Mouse (Mus musculus) frontal cortex, adult (tissue): ENCODE data around the gene Acss2.
"Not testable (repeated sequence)": the region's sequence is repeated elsewhere in the genome, so short reads cannot be mapped to it uniquely, and the experiment has no call there.

Experiments used
- ATAC-seq: cut with Nextera tagmentation; 2 replicates; pipeline ENCODE4 v1.9.2; 2017; ENCODE audit warnings: mild to moderate bottlenecking, moderate library complexity, mixed read lengths; ENCODE audit not compliant: low TSS enrichment

The Acss2 gene

DNA sequence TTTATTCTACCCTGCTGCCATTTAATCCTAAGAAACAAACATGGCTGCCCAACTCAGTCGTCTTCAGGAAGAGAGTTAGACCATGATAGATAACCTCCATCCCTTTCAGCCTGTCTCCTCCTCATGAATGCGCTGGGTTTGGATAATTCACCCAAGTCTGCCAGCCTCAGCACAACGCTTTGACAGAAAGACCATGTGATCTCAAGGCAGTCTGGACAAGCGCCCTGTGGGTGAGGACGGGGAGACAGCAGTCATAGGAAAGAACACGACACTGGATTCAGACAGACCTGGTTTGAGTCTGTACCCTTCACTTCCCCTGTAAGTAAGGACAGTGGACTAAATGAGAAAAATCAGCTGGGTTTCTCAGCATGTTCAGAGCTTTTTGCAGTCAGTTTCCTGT lies 71.8 kb downstream of the Acss2 start:
- ATAC-seq = no peak

DNA sequence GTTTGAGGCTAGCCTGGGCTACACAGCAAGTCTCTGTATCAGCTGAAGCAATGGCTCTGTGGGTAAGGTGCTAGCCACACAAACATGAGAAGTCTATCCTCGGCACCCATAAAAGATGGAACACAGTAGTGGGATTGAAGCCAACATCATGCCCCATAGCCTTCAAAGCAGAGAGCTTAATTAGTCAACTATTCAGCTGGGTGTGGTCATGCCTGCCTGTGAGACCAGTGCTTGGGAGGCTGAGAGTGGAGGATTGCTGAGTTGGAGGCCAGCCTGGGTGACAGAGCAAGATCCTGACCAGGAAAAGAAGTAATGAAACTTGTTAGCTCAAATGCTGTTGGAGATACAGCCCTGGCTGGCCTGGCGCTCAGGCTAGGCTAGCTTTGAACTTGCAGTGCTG lies 73.1 kb downstream of the Acss2 start:
- no peak for ATAC-seq

DNA sequence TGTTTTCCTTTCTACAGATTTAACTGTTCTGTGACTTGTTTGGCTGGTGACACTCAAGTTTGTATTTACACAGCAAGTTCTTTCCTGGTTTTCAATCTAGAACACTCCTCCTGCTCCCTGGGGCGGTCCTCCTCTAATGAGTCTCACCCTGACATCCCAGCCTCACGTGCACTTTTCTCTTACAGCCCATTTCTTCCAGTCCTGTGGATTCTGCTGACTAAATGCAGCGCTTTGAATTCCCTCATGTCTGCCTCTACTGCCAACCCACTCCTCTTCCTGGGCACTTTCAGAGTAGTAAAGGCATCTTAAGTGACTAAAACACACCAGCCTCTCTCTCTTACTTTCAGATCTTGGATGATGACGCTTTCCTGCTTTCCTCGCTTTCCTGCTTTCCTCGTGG lies 73.9 kb downstream of the Acss2 start:
- ATAC-seq = no peak

DNA sequence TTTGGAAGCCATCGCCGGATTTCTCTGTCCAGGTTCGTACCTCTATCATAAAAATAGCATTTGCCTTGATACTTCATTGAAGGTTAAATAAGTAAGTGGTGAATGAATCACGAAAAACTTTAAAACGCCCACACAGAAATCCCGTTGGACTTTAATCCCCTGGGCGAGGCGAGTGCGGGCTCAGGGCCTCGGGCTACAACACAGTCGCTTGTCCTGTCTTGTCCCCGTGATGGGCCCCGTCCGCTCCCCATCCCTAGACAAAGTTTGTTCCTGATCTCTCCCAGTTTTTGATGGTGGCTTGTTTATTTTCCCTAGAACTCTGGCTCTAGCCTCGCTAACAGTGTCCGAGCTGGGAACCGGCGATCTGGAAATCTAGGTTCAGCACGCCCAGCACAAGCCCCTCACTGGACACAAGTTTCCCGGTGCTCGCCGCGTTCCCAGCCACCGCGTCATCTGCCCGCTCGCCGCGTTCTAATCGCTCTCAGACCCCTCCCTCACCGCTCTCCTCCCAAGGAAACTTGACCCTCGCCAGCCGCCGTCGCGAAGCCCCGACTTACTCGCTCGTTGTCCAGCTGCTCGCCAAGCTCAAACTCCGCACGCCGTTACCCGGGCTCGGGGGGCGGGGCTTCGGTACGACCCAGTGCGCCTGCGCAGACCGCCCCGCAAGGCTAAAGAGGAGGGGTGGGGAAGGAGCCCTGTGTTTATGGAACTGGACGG lies 74.5 kb downstream of the Acss2 start, which contains the start of gene Gss:
Gene Gss, minus strand, starts transcription at position 674 of the 717 bp plus-strand sequence.
- peak; percentile 81 for ATAC-seq

DNA sequence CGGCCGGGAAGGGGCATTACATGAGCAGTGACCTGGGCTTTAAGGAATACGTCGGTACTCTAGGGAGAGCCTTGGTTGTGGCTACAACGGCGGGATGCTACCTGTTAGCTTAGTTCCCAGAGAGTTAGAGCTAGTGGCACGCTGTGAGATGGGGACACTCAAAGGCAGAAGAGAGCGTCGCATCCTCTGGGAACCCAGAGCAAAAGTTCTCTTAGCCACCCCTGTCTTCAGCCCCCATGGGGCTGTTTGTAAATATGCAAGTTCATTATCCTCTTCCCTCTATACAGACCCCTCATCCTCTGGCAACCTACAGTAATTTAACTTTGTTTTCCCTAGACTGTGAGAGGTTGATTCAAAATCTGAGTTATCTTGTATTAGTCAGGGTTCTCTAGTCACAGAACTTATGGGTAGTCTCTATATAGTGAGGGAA lies 75.1 kb downstream of the Acss2 start:
- no peak for ATAC-seq

DNA sequence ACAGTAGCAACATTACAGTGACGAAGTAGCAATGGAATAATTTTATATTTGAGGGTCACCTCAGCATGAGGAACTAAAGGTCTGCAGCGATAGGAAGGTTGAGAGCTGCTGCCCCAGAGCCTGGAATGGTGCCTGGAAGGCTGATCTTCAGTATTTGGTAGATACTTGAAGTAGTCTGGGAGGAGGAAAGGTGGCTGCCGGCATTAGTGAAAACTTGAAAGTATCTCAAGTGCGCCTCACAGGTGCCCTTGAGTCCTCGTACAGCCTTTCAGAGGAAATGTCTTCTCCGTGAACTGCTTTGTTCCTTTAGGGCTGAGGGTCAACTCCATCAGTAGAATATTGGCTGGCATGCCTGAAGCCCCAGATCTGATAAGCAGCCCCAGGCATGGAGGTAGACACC lies 77.8 kb downstream of the Acss2 start:
- no peak for ATAC-seq

DNA sequence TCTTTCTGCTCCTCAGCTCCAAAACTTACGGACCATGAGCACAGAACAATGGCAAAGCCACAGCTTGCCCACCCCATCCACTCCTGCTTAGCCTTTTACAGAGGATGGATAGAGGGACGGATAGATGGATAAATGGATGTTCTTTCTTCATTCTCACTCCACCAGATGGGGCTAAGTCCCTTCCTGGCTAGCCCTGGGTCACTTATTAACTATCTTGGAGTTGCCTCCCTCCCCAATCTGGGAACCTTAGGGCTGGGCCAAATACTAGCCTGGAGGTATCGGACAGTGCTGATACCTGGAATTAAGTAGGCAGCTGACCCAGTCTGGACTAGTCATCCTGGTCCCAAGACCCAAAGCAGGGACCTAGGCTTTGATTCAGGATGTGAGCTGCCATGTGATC lies 86.0 kb downstream of the Acss2 start:
- ATAC-seq = no peak

DNA sequence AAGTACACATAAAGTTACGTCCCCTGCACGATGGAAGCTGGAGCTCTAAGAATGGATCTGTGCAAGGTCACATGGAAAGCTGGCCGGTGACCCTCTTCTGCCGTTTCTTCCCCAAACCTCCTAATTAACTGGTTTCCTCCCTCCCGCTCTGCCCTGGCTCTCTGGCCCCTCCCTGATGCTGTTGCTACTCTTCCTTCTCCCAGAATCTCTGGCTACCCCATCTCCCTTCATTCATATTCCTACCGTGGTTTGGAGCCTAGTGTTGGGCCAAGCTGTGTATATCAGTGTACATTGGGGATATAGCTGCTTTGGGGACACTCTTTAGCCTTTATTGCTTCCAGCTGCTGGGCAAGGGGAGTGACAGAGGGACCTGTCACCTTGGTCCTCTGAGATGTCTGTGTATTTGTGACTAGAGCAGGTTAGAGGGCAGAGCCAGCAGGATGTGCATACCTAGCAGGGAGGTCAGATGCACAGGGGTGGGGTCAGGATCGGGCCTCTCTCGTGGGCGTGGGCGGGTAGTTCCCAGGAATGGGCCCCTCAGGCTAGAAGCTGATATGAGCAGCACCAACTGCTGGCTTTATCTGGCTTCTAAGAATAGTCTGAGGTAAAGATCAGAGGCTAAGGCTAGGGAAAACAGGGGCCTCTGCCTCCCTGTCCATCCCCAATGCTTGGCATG lies 87.0 kb downstream of the Acss2 start:
- no peak for ATAC-seq

DNA sequence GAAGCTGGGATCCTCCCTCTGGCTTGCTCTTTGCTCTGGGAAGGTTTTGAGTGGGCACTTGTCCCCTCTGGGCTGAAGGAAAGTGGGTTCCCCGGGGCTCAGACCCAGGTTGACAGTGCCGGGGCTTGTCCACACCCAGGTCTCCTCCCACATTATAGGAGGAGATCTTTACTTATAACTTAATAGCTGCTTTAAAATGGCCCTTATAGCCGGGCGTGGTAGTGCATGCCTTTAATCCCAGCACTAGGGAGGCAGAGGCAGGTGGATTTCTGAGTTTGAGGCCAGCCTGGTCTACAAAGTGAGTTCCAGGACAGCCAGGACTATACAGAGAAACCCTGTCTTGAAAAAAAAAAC lies 87.5 kb downstream of the Acss2 start:
- not testable (repeated sequence) for ATAC-seq

DNA sequence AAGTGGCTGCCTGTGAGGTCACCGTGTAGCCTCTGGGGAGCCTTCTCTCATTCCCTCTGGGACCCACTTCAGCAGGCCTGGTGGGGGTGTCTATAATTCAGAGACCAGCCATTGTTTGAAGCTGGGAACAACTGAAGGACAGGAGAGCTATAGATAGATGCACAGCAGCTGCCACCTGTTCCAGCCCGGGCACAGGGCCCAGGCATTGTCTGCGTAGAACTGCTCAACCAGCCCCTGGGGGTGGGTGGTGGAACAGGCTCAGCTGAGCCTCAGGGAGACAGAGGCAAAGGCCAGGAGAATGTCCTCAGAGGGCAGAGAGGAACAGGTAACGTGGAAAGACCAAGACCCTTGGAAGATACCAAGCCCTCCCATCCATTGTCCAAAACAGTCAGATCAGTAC lies 88.6 kb downstream of the Acss2 start:
- peak; percentile 62 for ATAC-seq

DNA sequence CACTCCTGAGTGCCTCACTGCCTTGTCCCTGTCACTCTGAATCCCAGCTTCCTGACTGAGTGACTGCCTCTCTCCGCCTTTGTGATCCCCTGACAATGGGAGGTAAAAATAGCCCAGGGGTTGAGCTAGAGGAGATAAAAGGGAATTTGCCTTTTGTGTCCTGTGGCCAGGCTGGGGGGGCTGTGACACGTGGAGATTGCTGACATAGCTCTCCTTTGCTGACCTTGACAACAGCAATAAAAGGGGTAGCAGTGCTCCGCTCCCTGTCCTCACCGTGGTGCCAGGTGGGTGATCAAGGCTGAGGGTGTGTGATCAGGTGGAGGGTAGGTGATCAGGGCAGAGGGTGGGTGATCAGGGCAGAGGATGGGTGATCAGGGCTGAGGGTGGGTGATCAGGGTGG lies 93.2 kb downstream of the Acss2 start, which contains the start of gene Myh7b:
Gene Myh7b, plus strand, starts transcription at position 235 of the 400 bp plus-strand sequence.
- no peak for ATAC-seq

DNA sequence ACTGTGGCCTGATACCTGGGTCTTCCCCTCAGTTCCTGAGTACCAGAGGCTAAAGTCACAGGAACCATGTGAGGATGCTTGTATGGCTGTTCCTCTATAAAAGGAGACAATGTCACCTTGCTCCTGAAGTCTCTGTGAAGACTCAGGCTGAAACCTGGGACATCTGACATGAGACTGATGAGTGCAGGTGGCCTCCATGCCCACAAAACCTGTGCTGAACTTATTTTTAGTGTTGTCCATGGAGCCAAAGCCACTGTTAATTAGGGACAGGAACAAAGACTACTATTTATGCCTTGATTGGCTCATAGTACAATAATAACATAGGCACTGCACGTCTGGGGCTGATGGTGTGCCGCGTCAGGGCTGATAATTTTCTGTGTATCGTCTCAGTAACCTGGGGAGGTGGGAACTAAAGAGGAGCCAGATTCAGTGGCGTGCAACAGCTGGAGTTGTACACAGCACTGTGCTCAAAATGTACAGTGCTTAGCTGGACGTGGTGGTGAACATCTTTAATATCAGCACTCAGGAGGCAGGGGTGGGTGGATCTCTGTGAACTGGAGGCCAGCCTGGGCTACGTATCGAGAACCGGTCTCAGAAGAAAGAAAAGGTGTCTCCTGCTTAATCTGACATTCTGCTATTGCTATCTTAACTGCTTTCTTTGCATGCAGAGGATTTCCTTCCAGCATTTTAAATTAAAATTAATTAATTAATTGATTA lies 94.2 kb downstream of the Acss2 start:
- no peak for ATAC-seq

DNA sequence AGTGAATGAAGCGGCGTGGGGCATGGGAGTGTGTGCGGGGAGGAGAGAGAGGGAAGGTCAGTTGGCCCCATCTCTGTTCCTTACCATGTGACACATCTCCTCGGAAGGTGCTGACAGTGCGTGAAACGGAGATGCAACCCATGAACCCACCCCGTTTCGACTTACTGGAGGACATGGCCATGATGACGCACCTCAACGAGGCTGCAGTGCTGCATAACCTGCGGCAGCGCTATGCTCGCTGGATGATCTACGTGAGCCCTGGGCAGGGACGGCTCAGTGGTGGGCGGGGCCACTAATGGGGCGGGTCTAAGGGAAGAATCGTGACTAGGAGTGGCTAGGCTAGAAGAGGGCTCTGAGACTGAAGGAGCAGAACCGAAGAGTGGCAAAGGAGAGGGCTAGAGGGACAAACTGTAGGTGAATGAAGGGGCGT lies 95.6 kb downstream of the Acss2 start:
- ATAC-seq = peak; percentile 89

DNA sequence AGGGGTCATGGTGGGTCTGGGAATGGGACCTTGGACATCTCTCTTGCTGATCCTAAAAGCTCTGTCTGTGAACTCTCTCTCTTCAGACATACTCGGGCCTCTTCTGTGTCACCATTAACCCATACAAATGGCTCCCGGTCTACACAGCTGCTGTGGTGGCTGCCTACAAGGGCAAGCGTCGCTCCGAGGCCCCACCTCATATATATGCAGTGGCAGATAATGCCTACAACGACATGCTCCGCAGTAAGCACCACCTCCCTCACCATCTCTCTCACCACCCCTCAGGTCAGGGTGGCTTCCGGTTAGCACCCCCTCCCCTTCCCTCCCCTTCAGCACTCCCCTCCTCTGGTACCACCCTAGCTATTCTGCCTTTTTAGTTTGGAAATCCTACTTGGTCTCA lies 96.2 kb downstream of the Acss2 start:
- ATAC-seq = no peak

DNA sequence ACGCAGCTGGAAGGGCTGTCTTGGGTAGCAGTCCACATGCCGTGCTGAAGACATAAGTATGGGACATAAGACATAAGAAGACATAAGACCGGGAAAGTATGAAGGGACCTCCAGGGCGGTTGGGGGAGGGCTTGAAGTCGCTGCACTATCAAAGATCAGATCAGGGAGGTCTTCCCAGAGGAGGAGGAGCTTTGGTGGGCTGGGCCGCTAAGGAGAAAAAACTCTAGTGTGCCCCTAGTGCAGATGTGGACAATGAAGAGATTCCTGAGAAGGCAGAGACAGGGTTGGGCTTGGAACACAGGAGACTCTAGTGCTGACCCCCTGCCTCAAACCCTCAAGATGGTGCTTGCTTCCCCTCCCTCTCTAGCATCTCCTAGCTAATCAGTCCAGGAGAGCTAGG lies 99.2 kb downstream of the Acss2 start:
- ATAC-seq = no peak

DNA sequence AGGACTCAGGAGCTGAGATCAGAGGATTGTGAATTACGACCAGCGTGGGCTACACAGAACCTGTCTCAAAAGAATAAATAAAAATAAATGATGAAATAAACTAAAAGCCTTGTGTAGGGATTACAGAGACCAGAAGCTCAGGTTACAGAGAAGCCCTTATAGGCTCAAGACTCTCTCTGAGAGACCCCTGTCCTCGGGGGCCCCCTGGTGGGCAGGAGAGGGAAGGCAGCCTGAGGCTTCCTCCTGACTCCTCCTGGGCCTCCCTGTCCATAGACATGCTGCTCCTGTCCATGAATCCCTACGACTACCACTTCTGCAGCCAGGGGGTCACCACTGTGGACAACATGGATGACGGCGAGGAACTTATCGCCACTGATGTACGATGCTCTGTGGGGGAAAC lies 102.1 kb downstream of the Acss2 start:
- ATAC-seq = peak; percentile 75

DNA sequence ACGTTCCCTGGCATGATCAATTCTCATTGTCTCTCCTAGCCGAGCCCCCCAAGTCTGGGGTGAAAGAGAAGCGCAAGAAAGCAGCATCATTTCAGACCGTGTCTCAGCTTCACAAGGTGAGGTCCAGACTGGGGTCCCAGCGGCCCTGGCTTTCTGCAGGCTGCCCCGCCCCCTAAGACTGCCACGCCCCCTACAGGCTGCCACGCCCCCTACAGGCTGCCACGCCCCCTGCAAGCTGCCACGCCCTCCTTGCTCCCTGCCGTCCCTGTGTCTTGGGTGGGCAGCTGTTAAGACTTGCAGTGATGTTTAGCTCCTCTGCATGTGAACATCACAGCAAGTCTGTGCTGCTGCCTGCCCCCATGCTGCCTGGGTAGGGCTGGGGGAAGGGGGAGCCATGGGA lies 104.9 kb downstream of the Acss2 start:
- ATAC-seq = no peak

DNA sequence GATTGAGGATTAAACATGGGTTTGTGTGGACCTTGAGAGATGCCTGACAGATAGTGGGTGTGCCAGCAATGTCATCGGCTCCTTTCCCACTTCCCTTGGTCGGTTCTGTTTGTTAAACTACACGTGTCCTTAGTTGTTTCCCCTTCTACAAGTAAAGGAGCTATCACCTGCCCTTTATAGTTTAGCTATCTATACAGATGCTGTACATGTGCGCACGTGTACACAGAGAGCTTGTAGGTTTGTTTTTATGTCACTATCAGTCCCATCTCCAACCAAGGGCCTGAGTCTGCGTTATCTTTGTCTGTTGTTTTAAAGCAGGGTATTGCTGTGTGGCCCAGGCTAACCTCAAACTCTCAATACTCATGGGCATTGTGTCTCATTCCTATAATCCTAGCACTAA lies 106.2 kb downstream of the Acss2 start:
- ATAC-seq = no peak

DNA sequence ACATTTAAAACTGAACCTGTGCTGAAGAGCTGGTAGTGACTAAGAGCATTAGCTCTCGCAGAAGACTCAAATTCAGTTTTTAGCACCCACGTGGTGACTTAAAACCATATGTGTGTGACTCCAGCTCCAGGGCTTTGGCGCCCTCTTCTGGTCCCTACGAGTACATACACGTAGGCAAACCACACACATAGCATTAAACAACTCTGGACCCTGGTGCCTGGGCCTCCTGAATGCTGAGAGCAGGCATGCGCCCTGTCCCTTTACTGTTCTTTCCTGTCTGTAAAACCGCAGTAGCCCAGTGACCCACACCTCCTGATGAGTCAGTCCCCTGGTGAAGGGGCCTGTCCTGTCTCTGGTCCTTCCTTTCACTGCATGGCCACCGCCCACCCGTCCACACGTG lies 107.0 kb downstream of the Acss2 start:
- peak; percentile 29 for ATAC-seq

DNA sequence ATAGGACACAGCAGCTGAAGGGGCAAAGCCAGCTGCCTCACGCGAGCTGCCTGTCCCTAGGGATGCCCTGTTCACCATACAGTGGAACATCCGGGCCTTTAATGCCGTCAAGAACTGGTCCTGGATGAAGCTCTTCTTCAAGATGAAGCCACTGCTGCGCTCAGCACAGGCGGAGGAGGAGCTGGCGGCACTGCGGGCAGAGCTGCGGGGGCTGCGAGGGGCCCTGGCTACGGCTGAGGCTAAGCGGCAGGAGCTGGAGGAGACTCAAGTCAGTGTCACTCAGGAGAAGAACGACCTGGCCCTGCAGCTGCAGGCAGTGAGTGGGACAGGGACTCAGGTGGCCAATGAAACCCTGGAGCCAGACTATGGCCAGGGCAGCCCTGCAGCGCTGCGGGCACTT lies 108.5 kb downstream of the Acss2 start:
- no peak for ATAC-seq

DNA sequence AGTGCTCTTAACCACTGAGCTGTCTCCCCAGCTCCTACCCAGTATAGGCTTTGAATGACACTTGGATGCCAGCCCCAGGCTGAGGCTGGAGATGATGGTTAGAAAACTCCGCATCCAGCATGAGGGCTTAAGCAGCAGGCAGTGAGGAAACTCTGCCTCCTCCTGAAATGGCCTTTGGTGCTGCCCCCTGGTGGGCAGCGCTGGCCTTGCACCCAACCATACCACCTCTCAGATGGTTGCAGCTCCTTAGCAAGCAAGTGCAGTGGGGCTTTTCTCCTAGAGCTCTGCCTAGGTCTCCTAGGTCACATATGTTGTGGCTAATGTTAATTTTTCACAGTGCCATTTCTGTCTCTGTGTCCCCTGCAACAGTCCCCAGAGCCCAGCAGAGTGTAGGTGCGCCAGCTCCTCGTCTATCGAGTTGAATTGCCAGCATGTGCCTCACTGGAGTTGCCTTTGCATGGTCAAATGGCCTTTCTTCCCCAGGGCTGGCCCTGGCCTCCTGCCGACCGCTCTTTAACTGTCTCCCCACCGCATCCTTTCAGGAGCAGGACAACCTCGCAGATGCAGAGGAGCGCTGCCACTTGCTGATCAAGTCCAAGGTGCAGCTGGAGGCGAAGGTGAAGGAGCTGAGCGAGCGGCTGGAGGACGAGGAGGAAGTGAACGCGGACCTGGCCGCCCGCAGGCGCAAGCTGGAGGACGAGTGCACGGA lies 109.4 kb downstream of the Acss2 start:
- no peak; the same call in 1 of the 2 replicates for ATAC-seq

DNA sequence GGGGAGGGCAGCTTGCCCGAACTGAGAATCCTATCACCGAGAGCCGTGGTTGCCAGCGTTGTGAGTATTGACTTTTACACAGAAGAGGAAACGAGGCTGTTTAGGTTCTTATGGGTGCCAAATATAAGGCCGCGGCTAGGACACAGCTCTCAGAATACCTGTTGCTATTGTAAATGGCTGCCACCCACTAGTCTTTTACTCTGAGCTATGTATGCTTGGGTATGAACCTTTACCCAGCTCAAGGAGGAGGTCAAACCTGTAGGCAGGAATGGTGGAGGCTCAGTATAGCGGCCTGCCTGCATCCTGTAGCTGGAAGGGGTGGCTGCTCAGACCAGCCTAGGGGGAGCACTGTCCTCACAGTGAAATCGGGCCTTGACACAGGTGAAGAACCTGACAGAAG lies 110.4 kb downstream of the Acss2 start:
- ATAC-seq = no peak
